Mouse (Mus musculus): Measurements from ENCODE around the gene Olfr1238.

Olfr1238 gene

DNA sequence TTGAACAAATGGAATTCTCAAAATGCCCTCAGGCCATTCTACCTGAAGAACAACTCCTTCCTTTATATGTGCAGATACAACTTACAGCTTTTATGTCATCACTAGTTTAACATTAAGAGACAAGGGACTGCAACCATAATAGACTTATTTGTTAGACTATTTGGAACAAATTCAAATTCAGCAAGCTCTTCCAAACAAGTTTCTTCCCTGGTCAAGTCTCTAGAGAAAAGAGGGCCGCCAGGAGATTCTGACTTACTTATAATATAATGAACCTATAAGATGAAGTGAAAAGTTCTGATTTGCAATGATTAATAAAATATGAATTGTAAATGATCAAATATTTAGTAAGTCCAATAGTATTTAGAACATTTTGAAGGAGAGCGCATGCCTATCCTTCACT, at the start of gene Olfr1238:
Gene Olfr1238, minus strand, starts transcription at position 101 of the 400 bp plus-strand sequence.
- no peak for DNase-seq (ENCODE audit: extremely low read depth, low read depth)

DNA sequence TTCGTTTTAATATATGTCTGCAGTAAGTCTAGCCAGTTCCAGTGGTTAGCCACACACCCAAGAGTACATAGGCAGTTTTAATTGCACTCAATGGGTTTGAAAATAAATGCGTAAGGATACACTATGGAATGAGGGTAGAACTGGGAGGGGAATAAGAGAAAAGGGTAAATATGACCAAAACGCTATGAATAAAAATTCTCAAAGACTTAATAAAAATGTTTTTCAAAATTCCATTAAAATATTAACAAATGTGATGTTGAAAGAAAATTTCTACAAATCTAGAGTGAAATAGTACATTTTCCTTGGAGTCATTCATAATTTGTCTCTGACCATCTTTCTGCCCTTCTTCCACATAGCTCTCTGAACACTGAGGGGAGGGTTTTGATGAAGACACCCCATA, 33.4 kb upstream of the Olfr1238 start, which contains the start of gene Olfr1240:
Gene Olfr1240, minus strand, starts transcription at position 101 of the 400 bp plus-strand sequence.
- no peak for DNase-seq (ENCODE audit: extremely low read depth, low read depth)

DNA sequence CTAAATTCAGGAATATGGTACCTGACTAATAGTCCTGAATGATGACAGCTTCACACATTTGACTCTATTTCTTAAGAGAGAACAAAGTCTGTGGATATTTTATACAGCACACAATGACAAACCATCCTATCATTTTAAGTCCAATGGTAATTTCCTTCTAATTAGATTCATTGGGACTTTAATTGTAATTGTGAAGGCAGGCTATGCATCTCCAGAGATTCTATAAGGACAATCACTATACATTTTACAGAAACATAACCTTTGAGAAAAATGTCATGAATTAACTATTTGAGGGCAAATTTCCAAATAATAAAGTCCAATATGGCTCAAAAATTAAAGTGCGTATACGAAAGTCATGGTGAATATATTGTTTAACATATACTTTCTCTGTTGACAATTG, 10.8 kb upstream of the Olfr1238 start, which contains the start of gene Olfr1239:
Gene Olfr1239, minus strand, starts transcription at position 101 of the 400 bp plus-strand sequence.
- no peak for DNase-seq (ENCODE audit: extremely low read depth, low read depth)

DNA sequence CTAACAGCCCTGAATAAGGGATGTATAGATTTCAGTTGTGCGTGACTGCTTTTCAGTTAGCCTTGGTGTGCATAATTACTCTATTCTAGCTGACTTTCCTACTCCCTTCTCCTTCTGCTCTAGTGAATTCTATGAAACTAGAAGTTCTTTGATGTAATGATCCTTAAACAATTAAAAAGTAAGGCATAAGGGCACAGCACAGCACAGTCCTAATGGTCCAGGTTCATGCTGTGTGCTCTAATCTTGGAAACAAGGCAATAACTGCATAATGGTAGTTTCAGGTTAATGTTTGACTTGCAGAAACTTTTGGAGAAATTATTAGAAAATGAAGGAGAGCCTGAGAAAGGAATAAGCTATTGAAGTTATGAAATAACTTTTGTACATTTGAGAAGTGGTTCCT, 5.1 kb upstream of the Olfr1238 start:
- no peak for DNase-seq (ENCODE audit: extremely low read depth, low read depth)

DNA sequence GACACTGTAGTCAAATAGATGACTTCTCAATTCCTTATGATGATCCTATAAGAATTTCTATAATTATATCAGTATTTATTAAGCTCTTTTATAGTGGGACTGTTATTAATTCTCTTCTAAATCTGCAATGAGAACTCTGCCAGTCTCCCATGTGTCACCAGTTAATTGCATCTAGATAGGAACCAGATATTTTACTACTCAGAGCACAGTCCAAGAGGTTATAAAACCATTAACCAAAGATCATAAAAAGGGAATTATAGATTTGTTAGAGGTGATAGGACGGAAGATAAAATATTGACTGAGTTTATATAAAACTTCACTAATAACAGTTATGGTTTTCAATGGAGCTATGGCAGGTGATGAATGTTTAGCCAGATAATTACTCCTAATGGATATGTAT, 8.6 kb downstream of the Olfr1238 start:
- no peak for DNase-seq (ENCODE audit: extremely low read depth, low read depth)

DNA sequence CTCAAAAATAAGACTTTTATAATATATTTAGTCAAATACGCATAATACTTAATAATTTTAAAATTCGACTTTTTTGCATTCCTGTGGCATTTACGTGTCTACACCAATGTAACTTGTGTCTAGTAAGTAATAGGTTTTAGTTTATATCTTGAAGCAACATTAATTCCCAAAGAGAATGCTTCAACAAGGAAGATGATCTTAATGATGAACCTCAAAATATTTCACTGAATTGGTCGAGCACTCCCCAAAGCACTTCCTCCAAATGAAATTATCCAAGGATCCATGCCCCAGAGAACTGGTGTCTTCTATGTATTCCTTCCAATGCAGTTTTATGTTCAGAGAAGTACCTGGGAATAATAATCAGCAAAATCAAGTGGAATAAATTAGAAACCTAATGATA, 44.7 kb downstream of the Olfr1238 start, which contains the start of gene Olfr1234:
Gene Olfr1234, minus strand, starts transcription at position 101 of the 400 bp plus-strand sequence.
- no peak for DNase-seq (ENCODE audit: extremely low read depth, low read depth)
